Mouse (Mus musculus) hindbrain, embryonic 11.5 days (tissue): ENCODE data around the gene Eno2. TPM values are rescaled to one million over a fixed set of nuclear protein-coding genes. Genes with fewer than 3 reads are reported as not detected.

Source experiments
- ATAC-seq: fragments of 200-750 bp; cut with Nextera tagmentation; 2 replicates; pipeline ENCODE4 v1.8.0; 2017; ENCODE audit warnings: mild to moderate bottlenecking, moderate TSS enrichment, moderate library complexity; ENCODE audit not compliant: low FRiP score
- DNase-seq: peaks from one replicate; pipeline ENCODE4 v3.0.0-alpha.2; 2015; ENCODE audit warnings: low spot score
- H3K27ac ChIP-seq: fragments of 300-500 bp; sonication (generic); 2 replicates; pipeline ENCODE4 v1.5.1; 2014; ENCODE audit warnings: mild to moderate bottlenecking, low read depth, low read length
- H3K27me3 ChIP-seq: fragments of 300-500 bp; sonication (generic); 2 replicates; pipeline ENCODE4 v1.6.1; 2014; ENCODE audit warnings: mild to moderate bottlenecking, low read length, moderate library complexity, mixed read lengths; ENCODE audit not compliant: control insufficient read depth, insufficient read depth
- H3K36me3 ChIP-seq: fragments of 300-500 bp; sonication (generic); 2 replicates; pipeline ENCODE4 v1.6.1; 2014; ENCODE audit warnings: mild to moderate bottlenecking, low read length, moderate library complexity, mixed read lengths; ENCODE audit not compliant: control insufficient read depth, insufficient read depth
- H3K4me1 ChIP-seq: fragments of 300-500 bp; sonication (generic); replicated peaks from 2 replicates; pipeline ENCODE4 v1.6.1; 2014; ENCODE audit warnings: low read length, mixed read lengths; ENCODE audit not compliant: control insufficient read depth, insufficient read depth
- H3K4me2 ChIP-seq: fragments of 300-500 bp; sonication (generic); replicated peaks from 2 replicates; pipeline ENCODE4 v1.6.1; 2014; ENCODE audit warnings: mild to moderate bottlenecking, low read depth, low read length
- H3K4me3 ChIP-seq: fragments of 300-500 bp; sonication (generic); 2 replicates; pipeline ENCODE4 v1.5.1; 2014; ENCODE audit warnings: low read depth, low read length
- H3K9ac ChIP-seq: fragments of 300-500 bp; sonication (generic); 2 replicates; pipeline ENCODE4 v1.6.1; 2014; ENCODE audit warnings: low read depth, low read length
- H3K9me3 ChIP-seq: fragments of 300-500 bp; sonication (generic); 2 replicates; pipeline ENCODE4 v1.6.1; 2016; ENCODE audit warnings: low read length; ENCODE audit not compliant: control insufficient read depth
- WGBS: fragments of 180-500 bp; shearing (Covaris S2); extraction: QIAGEN DNeasy Blood & Tissue Kit; methylation state at CpG from one replicate; pipeline ENCODE4 v1.1.7; 2014; 5-methylcytosine and 5-hydroxymethylcytosine counted together
- polyA plus RNA-seq: library from polyadenylated mRNA; unstranded; fragments of >200 nt; fragmentation: Nextera tagmentation; extraction: Ambion mirVana; gene quantifications from 2 replicates; pipeline ENCODE4 v1.2.1, GENCODE M21; 2014

Eno2 gene
- polyA plus RNA-seq, result 5.9 and 7.1 TPM in 2 replicates

- peak; percentile 68 for DNase-seq
- no peaks in the 10 kb centered on the region for H3K36me3 ChIP-seq
- WGBS, result 1% methylated on average over 42 of the region's 54 CpGs
- peak; percentile 81 for ATAC-seq
- H3K9ac ChIP-seq, result peak within 1 kb of the TSS; percentile 46
- H3K4me3 ChIP-seq, result peak within 1 kb of the TSS; percentile 35
- no peaks in the 10 kb centered on the region; the same call in 1 of the 2 replicates for H3K4me1 ChIP-seq
- peaks cover 2% of the 10 kb centered on the region; the same call in 1 of the 2 replicates for H3K27me3 ChIP-seq
- no peaks in the 10 kb centered on the region for H3K9me3 ChIP-seq
- H3K4me2 ChIP-seq, result peak within 1 kb of the TSS; percentile 51
- no peak within 1 kb of the TSS for H3K27ac ChIP-seq
Measured at GRCm38 (mm10) chr6:124769101-124769765, at the start of gene Eno2. Gene Eno2, minus strand, starts transcription at chr6:124769673.

DNA sequence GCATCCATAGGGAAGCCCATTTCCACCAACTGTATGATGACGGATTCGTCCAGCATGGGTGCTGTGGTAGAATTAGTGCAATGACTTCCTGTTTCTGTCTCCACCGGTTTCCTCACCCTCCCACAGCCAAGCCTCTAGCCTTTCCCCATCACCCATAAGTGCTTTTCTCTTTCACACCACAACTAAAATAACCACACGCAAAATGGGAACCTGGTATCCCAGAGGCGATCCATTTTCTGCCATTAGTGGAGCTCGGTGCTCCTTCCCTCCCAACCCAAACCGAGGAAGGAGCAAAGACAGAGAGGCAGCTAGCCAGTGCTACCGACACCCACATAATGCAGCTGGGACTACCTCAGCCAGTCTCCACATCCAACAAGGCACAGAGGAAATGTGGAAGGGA, 48.5 kb upstream of the Eno2 start:
- Histone ChIP-seq H3K36me3 (peaks cover 20% of the 10 kb centered on the region), H3K9ac (no peak overlapping the region)

DNA sequence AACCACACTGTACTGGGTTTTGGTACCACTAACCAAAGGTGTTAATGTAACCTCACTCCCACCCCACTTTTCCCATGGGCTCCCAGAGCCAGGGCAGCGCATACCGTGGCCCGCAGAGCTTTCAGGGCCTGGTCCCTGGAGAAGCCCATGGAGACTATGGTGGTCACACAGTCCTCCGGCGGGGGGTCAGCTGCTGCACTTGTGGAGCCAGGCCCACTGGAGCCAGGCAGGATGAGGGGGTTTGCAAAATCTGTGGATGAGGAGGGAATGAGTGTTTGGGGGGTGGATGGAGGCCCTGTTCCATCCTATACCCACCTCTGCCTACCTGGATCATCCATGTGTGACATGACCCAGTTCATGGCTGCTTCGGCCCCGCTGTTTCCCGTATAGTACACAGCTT, 48.1 kb upstream of the Eno2 start:
- H3K9ac ChIP-seq, result no peak overlapping the region
- H3K27ac ChIP-seq, result no peak overlapping the region
- no peak for ATAC-seq
- H3K4me3 ChIP-seq, result no peak overlapping the region
- no peaks in the 10 kb centered on the region for H3K27me3 ChIP-seq
- DNase-seq, result no peak
- peaks cover 7% of the 10 kb centered on the region for H3K4me1 ChIP-seq
- H3K9me3 ChIP-seq, result no peaks in the 10 kb centered on the region
- 97% methylated on average over 8 of the region's 8 CpGs for WGBS
- H3K4me2 ChIP-seq, result no peak overlapping the region
- peaks cover 20% of the 10 kb centered on the region for H3K36me3 ChIP-seq

More for the DNA sequence above, 48.5 kb upstream of the Eno2 start:
- no peak overlapping the region for H3K27ac ChIP-seq
- 92% methylated on average over 8 of the region's 8 CpGs for WGBS
- ATAC-seq (no peak), DNase-seq (no peak)
- H3K4me1 ChIP-seq, result peaks cover 4% of the 10 kb centered on the region
- H3K9me3 ChIP-seq, result no peaks in the 10 kb centered on the region
- no peak overlapping the region for H3K4me3 ChIP-seq
- no peak overlapping the region for H3K4me2 ChIP-seq
- H3K27me3 ChIP-seq, result no peaks in the 10 kb centered on the region

DNA sequence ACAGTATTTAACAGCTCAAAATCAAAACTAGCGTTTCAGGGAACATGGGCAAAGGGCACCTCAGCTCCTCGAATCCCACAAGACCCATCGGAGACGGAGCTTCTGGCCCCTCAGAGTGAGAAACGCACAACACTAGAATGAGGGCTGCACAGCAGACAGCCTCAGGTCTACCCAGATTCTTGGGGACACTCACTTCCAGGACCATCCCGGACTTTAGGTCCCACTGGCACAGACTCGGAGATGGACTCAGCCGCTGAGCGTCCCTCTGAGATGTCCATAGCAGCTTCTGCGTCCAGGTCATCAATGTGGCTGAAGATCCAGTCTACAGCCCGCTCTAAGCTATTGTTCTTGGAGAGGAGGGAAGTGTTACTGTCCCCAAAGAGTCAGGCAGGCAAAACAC, 47.7 kb upstream of the Eno2 start:
- Histone ChIP-seq H3K4me2 (no peak overlapping the region), H3K4me1 (peaks cover 7% of the 10 kb centered on the region), H3K4me3 (no peak overlapping the region), H3K27me3 (no peaks in the 10 kb centered on the region), H3K9ac (no peak overlapping the region), H3K36me3 (peaks cover 20% of the 10 kb centered on the region), H3K9me3 (no peaks in the 10 kb centered on the region), H3K27ac (no peak overlapping the region)
- DNase-seq (no peak), ATAC-seq (no peak)
- WGBS, result 95% methylated on average over 11 of the region's 11 CpGs

GRCm38 (mm10) chr6:124816611-124817010, 47.1 kb upstream of the Eno2 start:
- Histone ChIP-seq H3K27ac (no peak overlapping the region), H3K36me3 (peaks cover 18% of the 10 kb centered on the region), H3K4me3 (no peak overlapping the region), H3K27me3 (no peaks in the 10 kb centered on the region), H3K4me2 (no peak overlapping the region), H3K9ac (no peak overlapping the region), H3K4me1 (peaks cover 7% of the 10 kb centered on the region), H3K9me3 (no peaks in the 10 kb centered on the region)
- 92% methylated on average over 4 of the region's 4 CpGs for WGBS
- ATAC-seq, result no peak
- no peak for DNase-seq

GRCm38 (mm10) chr6:124814858-124815774, 45.6 kb upstream of the Eno2 start:
- WGBS, result 77% methylated on average over 9 of the region's 9 CpGs
- Histone ChIP-seq H3K4me1 (peaks cover 9% of the 10 kb centered on the region), H3K9me3 (no peaks in the 10 kb centered on the region), H3K27ac (no peak overlapping the region), H3K4me2 (no peak overlapping the region; the same call in 1 of the 2 replicates), H3K27me3 (no peaks in the 10 kb centered on the region), H3K9ac (0 out of 2 replicates have a peak overlapping the region, but pooled peaks have one; percentile 7), H3K4me3 (no peak overlapping the region), H3K36me3 (peaks cover 12% of the 10 kb centered on the region)
- DNase-seq, result no peak
- ATAC-seq, result no peak

- DNase-seq, result no peak
- H3K4me2 ChIP-seq, result peak overlapping the region; percentile 80
- H3K4me3 ChIP-seq, result peak overlapping the region; percentile 72
- peak; percentile 55 for ATAC-seq
- WGBS, result 36% methylated on average over 8 of the region's 8 CpGs
- no peaks in the 10 kb centered on the region for H3K27me3 ChIP-seq
- H3K4me1 ChIP-seq, result peaks cover 12% of the 10 kb centered on the region
- no peaks in the 10 kb centered on the region for H3K9me3 ChIP-seq
- no peak overlapping the region for H3K9ac ChIP-seq
- 0 out of 2 replicates have a peak overlapping the region, but pooled peaks have one; percentile 72 for H3K27ac ChIP-seq
- peaks cover 5% of the 10 kb centered on the region for H3K36me3 ChIP-seq
Measured at GRCm38 (mm10) chr6:124814448-124814847, 45.0 kb upstream of the Eno2 start.

DNA sequence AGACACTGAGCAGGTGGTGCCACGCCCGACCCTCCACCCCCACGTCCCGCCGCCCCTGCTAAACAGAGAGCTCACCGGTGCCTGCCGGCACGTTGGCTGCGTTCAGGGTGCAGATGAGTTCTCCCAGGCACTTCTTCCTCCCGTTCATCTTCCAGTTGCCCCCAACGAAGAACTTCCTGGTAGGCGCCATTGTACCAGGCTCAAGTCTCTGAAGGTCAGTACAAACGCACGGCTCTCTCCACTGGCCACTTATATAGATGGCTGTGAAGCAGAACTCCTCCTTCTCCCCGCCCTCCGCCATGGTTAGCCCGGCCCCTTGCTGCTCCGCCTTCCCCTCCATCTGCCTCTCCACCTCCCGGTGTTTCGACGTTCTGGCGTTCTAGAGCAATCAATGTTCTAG, 44.5 kb upstream of the Eno2 start, which contains the start of gene Tpi1:
Tpi1 (minus strand) TSS at position 364 of the 400 bp plus-strand sequence.
- ATAC-seq (peak; percentile 86), DNase-seq (peak; percentile 89)
- Histone ChIP-seq H3K9me3 (no peaks in the 10 kb centered on the region), H3K36me3 (peaks cover 3% of the 10 kb centered on the region; the same call in 1 of the 2 replicates), H3K4me2 (peak within 1 kb of the TSS; percentile 80), H3K27ac (peak within 1 kb of the TSS; percentile 72), H3K9ac (peak within 1 kb of the TSS; percentile 73), H3K4me1 (peaks cover 14% of the 10 kb centered on the region), H3K27me3 (no peaks in the 10 kb centered on the region), H3K4me3 (peak within 1 kb of the TSS; percentile 72)
- WGBS, result under 1% methylated on average over 22 of the region's 22 CpGs
